Mouse (Mus musculus): ENCODE measurements around the gene Rflna. TPM values are rescaled to one million over a fixed set of nuclear protein-coding genes. Genes with fewer than 3 reads are reported as not detected.

Gene Rflna
- polyA plus RNA-seq, 1 experiment from 2014 or later, result 24.0 TPM

DNA sequence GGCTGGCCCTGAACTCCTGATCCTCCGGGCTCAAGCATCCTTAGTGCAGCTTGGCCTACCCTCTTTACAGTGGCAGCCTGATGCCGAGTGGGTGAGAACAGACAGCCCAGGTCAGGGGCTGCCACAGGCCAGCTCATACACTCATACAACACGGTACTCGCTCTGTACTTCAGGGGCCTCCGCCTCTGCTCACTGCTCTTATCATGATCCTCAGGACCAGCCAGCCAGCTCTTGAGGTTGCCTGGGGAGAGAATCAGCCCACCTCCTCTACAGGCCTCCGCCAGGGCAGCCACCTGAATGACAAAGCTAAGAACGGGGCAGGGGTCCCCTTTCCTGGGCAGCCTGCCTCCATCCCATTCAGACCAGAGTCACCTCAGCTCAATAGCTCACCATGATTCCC, 50.6 kb downstream of the Rflna start:
- no peak overlapping the region for H3K9ac ChIP-seq
- no peak for ATAC-seq (ENCODE audit: insufficient number of reproducible peaks, low FRiP score, low TSS enrichment, low read depth)
- peaks cover 67% of the 10 kb centered on the region for H3K36me3 ChIP-seq

DNA sequence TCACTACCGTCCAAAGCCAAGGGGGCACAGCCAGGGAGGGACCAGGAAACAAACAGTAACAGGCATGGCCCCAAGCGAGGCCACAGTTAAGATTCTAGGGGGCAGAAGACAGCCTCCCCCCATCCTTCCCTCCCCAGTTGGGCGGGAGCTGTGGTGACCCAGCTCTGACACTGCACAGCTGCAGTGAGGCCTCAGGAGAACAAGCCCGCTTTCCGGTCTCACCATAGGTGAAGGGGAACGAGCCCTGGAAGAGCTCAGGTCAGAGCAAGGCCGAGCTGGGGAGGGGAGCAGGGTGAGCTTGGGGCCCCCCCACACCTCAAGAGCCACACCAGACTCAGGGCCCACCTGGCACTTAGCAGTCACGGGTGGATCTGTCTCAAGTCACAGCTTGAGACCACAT, 52.9 kb downstream of the Rflna start:
- Histone ChIP-seq H3K36me3 (peaks cover 45% of the 10 kb centered on the region), H3K4me3 (replicated peaks) (no peak overlapping the region), H3K27ac (replicated peaks) (peak overlapping the region; percentile 82; the same call in 1 of the 2 replicates), H3K27me3 (no peaks in the 10 kb centered on the region), H3K9ac (no peak overlapping the region), H3K9me3 (replicated peaks) (no peaks in the 10 kb centered on the region), H3K4me2 (replicated peaks) (peak overlapping the region; percentile 48; the same call in 1 of the 2 replicates), H3K4me1 (peaks cover 78% of the 10 kb centered on the region)
- no peak for ATAC-seq (ENCODE audit: insufficient number of reproducible peaks, low FRiP score, low TSS enrichment, low read depth)
- 58% methylated on average over 8 of the region's 8 CpGs for WGBS

More for the DNA sequence above, 50.6 kb downstream of the Rflna start:
- Histone ChIP-seq H3K4me1 (peaks cover 57% of the 10 kb centered on the region), H3K27me3 (no peaks in the 10 kb centered on the region), H3K4me3 (replicated peaks) (no peak overlapping the region), H3K27ac (replicated peaks) (peak overlapping the region; percentile 5; the same call in 1 of the 2 replicates), H3K9me3 (replicated peaks) (no peaks in the 10 kb centered on the region), H3K4me2 (replicated peaks) (no peak overlapping the region)
- WGBS, result 80% methylated on average over 7 of the region's 7 CpGs

DNA sequence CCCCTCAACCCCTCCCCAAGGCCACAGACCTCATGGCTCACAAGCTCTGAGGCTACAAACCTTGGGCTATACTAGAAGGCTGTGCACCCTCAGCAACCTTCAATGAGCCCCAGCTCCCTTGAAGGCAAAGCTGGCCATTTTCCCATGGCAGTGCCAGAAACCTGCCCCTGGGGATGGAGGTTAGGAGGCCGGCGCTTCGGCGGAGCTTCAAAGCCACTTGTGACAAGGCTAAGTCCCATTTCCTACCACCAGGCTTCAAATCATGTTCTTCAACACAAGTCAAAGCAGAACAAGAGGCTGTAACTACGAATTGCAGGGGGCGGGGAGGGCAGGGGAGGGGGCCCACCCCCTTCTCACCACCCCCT, 53.3 kb downstream of the Rflna start:
- H3K4me1 ChIP-seq, result peaks cover 78% of the 10 kb centered on the region
- H3K36me3 ChIP-seq, result peaks cover 42% of the 10 kb centered on the region

DNA sequence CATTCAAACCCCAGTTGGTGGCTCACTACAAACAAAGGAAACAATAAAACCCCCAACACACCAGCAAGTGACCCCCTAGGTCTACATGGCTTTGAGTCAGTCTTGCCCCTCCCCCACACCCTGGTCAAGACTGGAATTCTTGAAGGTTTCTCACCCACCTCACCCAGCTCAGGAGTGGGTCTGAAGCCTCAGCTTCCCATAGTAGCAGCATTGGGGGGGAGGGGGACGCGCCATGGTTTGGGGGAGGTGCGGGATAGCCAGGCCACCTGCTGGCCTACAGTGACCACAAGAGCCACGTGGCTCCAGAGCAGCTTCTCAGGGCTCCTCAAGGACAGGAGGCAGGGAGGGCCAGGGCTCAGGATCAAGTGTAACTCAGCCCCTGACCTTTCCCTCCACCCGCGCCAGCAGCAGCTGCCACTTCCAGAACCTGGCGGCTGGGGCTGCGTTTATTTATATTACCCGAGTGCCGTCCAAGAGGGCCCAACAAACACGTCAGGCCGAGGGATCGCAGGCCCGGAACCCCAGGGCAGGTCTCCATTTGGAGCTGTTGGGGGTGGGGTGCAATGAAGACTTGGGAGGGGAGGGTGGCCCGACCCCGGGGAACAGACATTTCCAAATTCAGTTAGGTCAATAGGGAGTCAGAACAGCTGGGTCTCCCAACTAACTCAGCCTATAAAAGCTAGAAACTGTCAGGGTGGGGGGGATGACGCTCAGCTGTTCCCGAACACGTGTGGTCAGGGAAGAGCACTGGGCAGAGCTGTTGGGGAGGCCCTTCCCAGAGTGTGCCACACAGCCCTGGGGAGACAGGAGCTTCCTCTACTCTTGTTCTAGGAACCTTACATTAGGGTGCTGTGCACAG, 53.9 kb downstream of the Rflna start:
- Histone ChIP-seq H3K27ac (replicated peaks) (peak overlapping the region; percentile 82), H3K27me3 (no peaks in the 10 kb centered on the region), H3K4me1 (peaks cover 78% of the 10 kb centered on the region), H3K4me3 (replicated peaks) (peak overlapping the region; percentile 33), H3K9ac (no peak overlapping the region; the same call in 1 of the 2 replicates), H3K36me3 (peaks cover 36% of the 10 kb centered on the region), H3K9me3 (replicated peaks) (no peaks in the 10 kb centered on the region), H3K4me2 (replicated peaks) (peak overlapping the region; percentile 48)
- ATAC-seq (ENCODE audit: insufficient number of reproducible peaks, low FRiP score, low TSS enrichment, low read depth), result no peak
- 23% methylated on average over 19 of the region's 19 CpGs for WGBS

More for the DNA sequence above, 53.3 kb downstream of the Rflna start:
- H3K9ac ChIP-seq, result no peak overlapping the region
- H3K27ac ChIP-seq (replicated peaks), result peak overlapping the region; percentile 82
- H3K4me2 ChIP-seq (replicated peaks), result peak overlapping the region; percentile 48; the same call in 1 of the 2 replicates
- H3K9me3 ChIP-seq (replicated peaks), result no peaks in the 10 kb centered on the region
- ATAC-seq (ENCODE audit: insufficient number of reproducible peaks, low FRiP score, low TSS enrichment, low read depth), result no peak
- 25% methylated on average over 6 of the region's 6 CpGs for WGBS
- 0 out of 2 replicates have a peak overlapping the region, but pooled peaks have one; percentile 33 for H3K4me3 ChIP-seq (replicated peaks)
- no peaks in the 10 kb centered on the region for H3K27me3 ChIP-seq

DNA sequence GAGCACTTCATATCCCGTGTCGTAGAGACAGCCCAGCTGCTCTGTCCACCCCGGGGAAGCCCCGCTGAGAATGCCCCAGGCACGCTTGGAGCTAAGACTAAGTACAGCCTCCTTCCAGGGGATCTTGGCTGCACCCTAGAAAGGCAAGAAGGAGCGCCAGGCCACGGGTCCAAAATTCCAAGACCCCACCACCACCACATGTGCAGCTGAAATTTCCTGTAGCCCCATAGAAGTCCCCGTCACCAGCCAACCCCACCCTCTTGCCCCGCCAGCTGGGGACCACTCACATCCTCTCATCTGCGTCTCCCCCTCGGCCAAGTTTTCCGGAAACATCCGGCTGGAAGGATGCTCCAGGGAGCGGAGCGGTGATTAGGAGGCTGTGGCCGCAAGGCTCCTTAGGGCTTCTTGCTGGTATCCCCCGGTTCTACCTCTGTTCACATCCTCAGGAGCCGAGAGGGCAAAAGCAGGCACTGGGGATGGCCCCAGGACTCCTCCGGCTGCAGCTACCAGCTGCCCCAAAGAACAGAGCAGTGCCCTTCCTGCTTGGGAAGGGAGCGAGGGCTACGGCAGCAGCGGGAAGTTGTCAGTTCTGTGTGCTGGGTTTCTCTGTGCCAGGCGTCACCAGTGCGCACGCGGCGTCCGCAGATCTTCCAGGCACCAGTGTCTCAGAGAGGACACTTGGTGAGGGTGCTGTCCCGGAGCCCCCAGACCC, 54.7 kb downstream of the Rflna start:
- Histone ChIP-seq H3K9ac (no peak overlapping the region; the same call in 1 of the 2 replicates), H3K27ac (replicated peaks) (peak overlapping the region; percentile 82), H3K4me3 (replicated peaks) (peak overlapping the region; percentile 33), H3K4me1 (peaks cover 72% of the 10 kb centered on the region), H3K9me3 (replicated peaks) (no peaks in the 10 kb centered on the region), H3K4me2 (replicated peaks) (peak overlapping the region; percentile 48), H3K27me3 (no peaks in the 10 kb centered on the region), H3K36me3 (peaks cover 30% of the 10 kb centered on the region)
- WGBS, result 20% methylated on average over 29 of the region's 29 CpGs
- ATAC-seq (ENCODE audit: insufficient number of reproducible peaks, low FRiP score, low TSS enrichment, low read depth), result no peak; the same call in 1 of the 2 replicates

DNA sequence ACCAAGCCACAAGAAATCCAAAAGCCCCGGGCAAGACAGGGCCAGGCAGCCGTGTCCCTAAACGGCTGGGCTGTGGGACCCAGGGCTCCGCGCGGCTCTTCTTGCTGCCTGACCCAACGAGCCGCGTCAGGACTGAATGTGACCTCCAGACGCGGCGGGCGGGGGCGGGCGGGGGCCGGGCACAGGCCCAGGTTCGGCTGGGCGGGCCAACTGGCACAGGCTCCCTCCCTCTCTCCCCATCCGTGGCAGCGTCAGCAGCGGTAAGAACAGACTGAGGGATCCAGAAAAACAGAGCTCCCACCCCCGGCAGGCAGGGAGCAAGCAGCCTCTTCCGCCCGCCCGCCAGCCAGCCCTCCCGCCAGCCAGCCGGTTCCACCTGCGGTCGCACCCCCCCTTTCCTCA, 55.2 kb downstream of the Rflna start:
- Histone ChIP-seq H3K27ac (replicated peaks) (peak overlapping the region; percentile 82), H3K9ac (no peak overlapping the region), H3K4me1 (peaks cover 66% of the 10 kb centered on the region), H3K9me3 (replicated peaks) (no peaks in the 10 kb centered on the region), H3K4me3 (replicated peaks) (peak overlapping the region; percentile 33), H3K4me2 (replicated peaks) (peak overlapping the region; percentile 48), H3K36me3 (peaks cover 25% of the 10 kb centered on the region), H3K27me3 (no peaks in the 10 kb centered on the region)
- WGBS, result 3% methylated on average over 29 of the region's 29 CpGs
- peak; percentile 80 for ATAC-seq (ENCODE audit: insufficient number of reproducible peaks, low FRiP score, low TSS enrichment, low read depth)

Other genes with a start within 250 kb of the Rflna start
- gene Ccdc92, start 140.8 kb upstream of the Rflna start, polyA plus RNA-seq (2015; fragmentation: Nextera tagmentation; extraction: Ambion mirVana), result 10.0 and 11.7 TPM in 2 replicates
- 87.2 and 90.4 TPM in 2 replicates for gene Zfp664, start 140.5 kb upstream of the Rflna start, polyA plus RNA-seq (2015; fragmentation: Nextera tagmentation; extraction: Ambion mirVana)
- gene Ncor2, start 176.0 kb downstream of the Rflna start, polyA plus RNA-seq (2015; fragmentation: Nextera tagmentation; extraction: Ambion mirVana), result 39.3 and 41.8 TPM in 2 replicates

All from embryonic facial prominence, embryonic 15.5 days (tissue).